Mouse (Mus musculus): ENCODE data around the gene Gm10643.

The Gm10643 gene

GRCm38 (mm10) chr8:84073230-84073976, 8.5 kb upstream of the Gm10643 start:
- in situ Hi-C loops (cut with MboI, MseI): no loop called here

DNA sequence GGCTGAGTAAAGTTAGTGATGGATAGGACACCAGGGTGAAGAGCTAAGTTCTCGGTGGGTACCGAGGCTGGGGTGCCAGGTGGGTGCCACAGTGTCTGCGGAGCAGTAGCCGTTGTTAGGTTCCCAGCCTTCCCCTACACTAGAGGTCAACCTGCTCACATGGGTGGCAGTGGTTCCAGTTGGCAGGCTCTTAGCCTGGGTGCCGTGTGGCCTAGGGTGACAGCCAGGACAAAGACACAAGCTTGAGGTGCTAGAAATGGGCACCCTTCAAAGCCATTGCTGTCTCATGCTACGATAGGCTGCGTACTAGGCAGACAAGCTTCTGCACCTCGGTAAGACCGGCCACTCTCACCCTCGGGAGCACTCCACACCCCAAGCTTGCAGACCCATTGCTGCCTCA, 7.4 kb upstream of the Gm10643 start:
- in situ Hi-C loops (cut with MboI, MseI): no loop called here

DNA sequence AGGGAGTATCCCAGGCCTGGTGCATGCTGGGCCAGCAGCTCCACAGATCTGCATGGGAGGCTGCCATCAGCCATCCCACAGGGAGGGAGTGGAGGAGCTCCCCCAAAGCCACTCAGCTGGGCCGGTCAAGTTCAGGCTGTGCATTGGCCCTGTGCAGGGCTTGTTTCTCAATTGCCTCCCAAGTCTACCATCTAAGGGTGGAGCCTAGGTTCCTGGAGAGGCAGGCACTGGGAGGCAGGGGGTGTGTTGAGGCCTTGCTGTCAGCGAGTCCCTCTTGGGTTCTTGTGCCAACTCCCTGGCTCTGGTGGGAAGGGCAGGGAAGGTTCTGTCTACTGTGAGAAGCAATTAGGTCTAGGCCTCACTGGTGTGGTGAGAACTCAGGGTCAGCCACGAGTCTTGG, 7.0 kb upstream of the Gm10643 start:
- in situ Hi-C loops (cut with MboI, MseI): no loop called here

GRCm38 (mm10) chr8:84070667-84071066, 5.7 kb upstream of the Gm10643 start:
- in situ Hi-C loops (cut with MboI, MseI): no loop called here

DNA sequence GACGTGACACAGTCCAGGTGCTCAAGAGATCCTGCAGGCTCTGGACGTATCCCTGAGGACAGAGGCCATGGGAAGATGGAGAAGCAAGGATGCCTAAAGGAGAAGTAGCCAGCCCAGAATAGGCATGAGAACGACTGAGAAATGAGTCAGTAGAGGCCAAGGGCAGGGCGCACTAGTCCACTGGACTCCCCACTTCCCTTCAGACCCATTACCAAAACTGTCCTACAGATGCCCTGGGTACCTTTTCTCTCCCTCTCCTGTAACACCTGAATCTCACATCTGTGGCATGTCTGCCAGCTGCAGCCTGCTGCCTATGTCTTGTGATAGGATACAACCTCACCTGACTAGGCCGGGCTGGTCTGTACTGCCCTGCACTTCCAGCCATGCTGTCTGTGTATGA, 5.3 kb upstream of the Gm10643 start:
- in situ Hi-C loops (cut with MboI, MseI): no loop called here

DNA sequence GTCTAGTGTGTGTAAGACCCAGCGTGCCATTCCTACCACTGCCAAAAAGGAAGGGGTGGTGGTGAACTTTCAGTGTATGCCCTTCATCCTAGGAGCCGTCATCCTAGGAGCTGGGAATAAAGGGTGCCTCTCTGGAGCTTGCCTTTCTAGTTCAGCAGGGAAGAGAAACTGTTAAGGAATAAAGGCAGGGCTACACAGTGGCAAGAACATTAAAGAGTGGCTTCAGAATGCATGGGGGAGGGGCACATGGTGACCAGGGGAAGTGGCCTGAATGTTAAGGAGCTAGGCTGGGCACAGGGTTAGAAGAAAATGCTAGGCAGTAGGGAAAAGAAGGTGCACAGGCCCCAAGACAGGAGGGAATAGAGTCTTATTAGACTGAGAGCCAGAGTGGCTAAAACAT, 4.8 kb upstream of the Gm10643 start:
- in situ Hi-C loops (cut with MboI, MseI): no loop called here

- in situ Hi-C loops (cut with MboI, MseI): no loop called here
These were observed 4.2 kb upstream of the Gm10643 start for GRCm38 (mm10) chr8:84069169-84069568.

GRCm38 (mm10) chr8:84068316-84069035, 3.5 kb upstream of the Gm10643 start:
- in situ Hi-C loops (cut with MboI, MseI): no loop called here

GRCm38 (mm10) chr8:84067911-84068310, 3.0 kb upstream of the Gm10643 start:
- in situ Hi-C loops (cut with MboI, MseI): no loop called here

DNA sequence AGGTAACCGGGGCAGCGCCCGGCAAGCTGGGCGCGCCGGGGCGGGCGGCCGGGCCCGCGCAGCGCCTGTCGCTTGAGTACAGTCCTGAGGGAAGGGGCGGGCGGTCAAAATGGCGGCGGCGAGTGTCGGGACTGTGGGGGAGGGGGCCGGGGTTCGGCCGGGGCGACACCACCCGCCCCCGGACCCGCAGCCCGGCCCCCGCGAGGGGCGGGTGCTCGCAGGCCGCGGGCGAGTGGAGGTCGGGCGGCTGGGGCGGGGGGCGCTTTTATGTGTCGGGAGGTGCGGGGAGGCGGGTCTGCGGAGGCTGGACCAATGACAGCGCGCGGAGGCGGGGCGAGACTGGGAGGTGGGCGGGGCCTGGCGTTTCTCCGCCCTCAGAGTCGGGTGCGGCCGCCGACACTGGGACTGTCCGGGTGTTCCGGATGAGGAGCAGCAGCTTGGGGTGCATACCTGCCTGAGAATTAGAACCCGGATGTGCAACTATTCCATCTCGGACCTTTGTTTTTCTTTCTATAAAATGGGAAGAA, 2.2 kb upstream of the Gm10643 start:
- in situ Hi-C loops (cut with MboI, MseI): no loop called here

GRCm38 (mm10) chr8:84066291-84066930, 1.5 kb upstream of the Gm10643 start, which contains the start of gene Rfx1:
Rfx1 (plus strand) TSS chr8:84066834.
- in situ Hi-C loops (cut with MboI, MseI): no loop called here

GRCm38 (mm10) chr8:84065457-84066072, 628 bp upstream of the Gm10643 start:
- in situ Hi-C loops (cut with MboI, MseI): no loop called here

GRCm38 (mm10) chr8:84063861-84064610, 901 bp downstream of the Gm10643 start:
- in situ Hi-C loops (cut with MboI, MseI): no loop called here

DNA sequence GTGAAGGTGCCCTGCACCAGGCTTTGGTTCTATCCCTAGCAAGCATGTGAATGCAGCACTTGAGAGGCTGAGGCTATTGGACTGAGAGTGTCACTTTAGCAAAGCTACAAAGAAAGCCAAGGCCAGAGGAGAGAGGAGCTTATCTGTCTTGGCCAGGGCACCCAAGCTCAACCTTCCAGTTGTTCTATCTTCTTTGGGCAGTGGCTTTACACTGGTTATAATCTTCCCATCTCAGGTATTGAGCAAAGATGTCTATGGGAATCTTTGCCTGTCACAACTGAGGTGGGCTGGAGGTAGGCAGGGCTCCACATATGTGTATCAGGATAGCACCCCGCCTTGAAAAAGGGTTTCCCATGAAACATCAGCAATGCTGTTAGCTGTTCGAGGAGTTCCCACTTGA, 4.7 kb downstream of the Gm10643 start:
- in situ Hi-C loops (cut with MboI, MseI): no loop called here

- in situ Hi-C loops (cut with MboI, MseI): loop anchor here (5.0 kb wide), 2 partner anchors 38 to 63 kb away; no protein-coding TSS in a partner anchor
These were observed 5.7 kb downstream of the Gm10643 start for GRCm38 (mm10) chr8:84059226-84059625.

GRCm38 (mm10) chr8:84057827-84058226, 7.1 kb downstream of the Gm10643 start:
- in situ Hi-C loops (cut with MboI, MseI): loop anchor here (5.0 kb wide), 2 partner anchors 39 to 64 kb away; no protein-coding TSS in a partner anchor

GRCm38 (mm10) chr8:84053229-84053628, 11.7 kb downstream of the Gm10643 start:
- in situ Hi-C loops (cut with MboI, MseI): no loop called here

- in situ Hi-C loops (cut with MboI, MseI): no loop called here
These were observed 12.2 kb downstream of the Gm10643 start for GRCm38 (mm10) chr8:84052746-84053145.

DNA sequence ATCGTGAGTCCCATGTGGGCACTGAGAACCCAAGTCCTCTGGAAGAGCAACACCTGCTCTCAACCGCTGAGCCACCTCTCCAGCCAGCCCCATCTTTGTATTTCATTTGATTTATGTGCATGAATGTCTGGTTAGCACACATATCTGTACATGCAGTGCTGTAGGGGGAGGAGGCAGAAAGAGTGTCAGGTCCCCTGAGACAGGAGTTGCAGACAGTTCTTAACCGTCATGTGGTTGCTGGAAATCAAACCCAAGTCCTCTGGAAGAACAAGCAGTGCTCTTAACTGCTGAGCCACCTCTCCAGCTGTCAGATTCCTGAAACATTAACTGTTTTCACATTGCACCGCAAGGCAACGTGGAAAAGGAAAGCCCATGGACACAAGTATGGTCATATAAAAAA, 16.8 kb downstream of the Gm10643 start:
- in situ Hi-C loops (cut with MboI, MseI): no loop called here

GRCm38 (mm10) chr8:84046505-84046904, 18.4 kb downstream of the Gm10643 start:
- in situ Hi-C loops (cut with MboI, MseI): no loop called here

DNA sequence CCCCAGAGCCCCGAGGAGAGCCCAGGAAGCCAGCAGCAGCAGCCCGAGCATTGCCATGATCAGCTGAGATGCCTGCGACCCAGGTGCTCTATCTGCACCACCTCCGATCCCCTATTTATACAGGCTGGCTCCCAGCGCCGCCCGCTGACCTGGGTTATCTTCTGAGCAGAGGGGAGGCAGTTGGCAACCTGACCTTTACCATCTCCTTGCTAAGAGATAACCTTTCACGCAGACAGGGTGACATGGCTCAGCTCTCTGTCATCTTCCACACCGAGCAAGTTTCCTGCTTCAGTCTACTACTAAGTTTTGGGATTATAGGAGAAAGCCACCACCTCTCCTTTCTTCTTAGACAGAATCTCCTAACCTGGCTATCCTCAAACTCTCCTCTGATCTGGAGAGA, 20.0 kb downstream of the Gm10643 start, which contains the start of gene Rln3:
Gene Rln3 (minus strand): TSS at position 101 of the 400 bp plus-strand sequence.
- in situ Hi-C loops (cut with MboI, MseI): no loop called here

All from T-helper 17 cell (primary cell).